Mouse (Mus musculus) heart, postnatal 0 days (tissue): Measurements from ENCODE around the gene Olfr1009. TPM values are rescaled to one million over a fixed set of nuclear protein-coding genes. Genes with fewer than 3 reads are reported as not detected.
A peak's percentile ranks its signal among the peaks of the same experiment; 100 is the strongest.
"Not testable (repeated sequence)": the region's sequence is repeated elsewhere in the genome, so short reads cannot be mapped to it uniquely, and the experiment has no call there.

ENCODE experiments used
- ATAC-seq: fragments of 200-750 bp; cut with Nextera tagmentation; 2 replicates; pipeline ENCODE4 v1.8.0; 2017; ENCODE audit warnings: low read depth, moderate number of reproducible peaks, moderate library complexity; ENCODE audit not compliant: insufficient read depth
- DNase-seq: peaks from one replicate; pipeline ENCODE4 v3.0.0-alpha.2; 2016; ENCODE audit warnings: low spot score
- H3K27ac ChIP-seq: fragments of 300-500 bp; sonication (generic); 2 replicates; pipeline ENCODE4 v1.5.1; 2014; ENCODE audit warnings: low read depth, mild to moderate bottlenecking
- H3K27me3 ChIP-seq: fragments of 300-500 bp; sonication (generic); 2 replicates; pipeline ENCODE4 v1.6.1; 2014; ENCODE audit warnings: low read length, mixed read lengths; ENCODE audit not compliant: control insufficient read depth, insufficient read depth
- H3K36me3 ChIP-seq: fragments of 300-500 bp; sonication (generic); replicated peaks from 2 replicates; pipeline ENCODE4 v1.6.1; 2014; ENCODE audit warnings: low read length, mixed read lengths; ENCODE audit not compliant: control insufficient read depth, insufficient read depth
- H3K4me1 ChIP-seq: fragments of 300-500 bp; sonication (generic); 2 replicates; pipeline ENCODE4 v1.6.1; 2014; ENCODE audit warnings: antibody characterized with exemption; ENCODE audit not compliant: control insufficient read depth, insufficient read depth
- H3K4me2 ChIP-seq: fragments of 300-500 bp; sonication (generic); 2 replicates; pipeline ENCODE4 v1.6.1; 2014; ENCODE audit warnings: low read depth, mild to moderate bottlenecking, low read length, moderate library complexity
- H3K4me3 ChIP-seq: fragments of 300-500 bp; sonication (generic); 2 replicates; pipeline ENCODE4 v1.5.1; 2014; ENCODE audit warnings: low read depth, low read length
- H3K9ac ChIP-seq: fragments of 300-500 bp; sonication (generic); replicated peaks from 2 replicates; pipeline ENCODE4 v1.6.1; 2014; ENCODE audit warnings: low read depth, low read length, mixed read lengths
- H3K9me3 ChIP-seq: fragments of 300-500 bp; sonication (generic); replicated peaks from 2 replicates; pipeline ENCODE4 v1.6.1; 2016; ENCODE audit warnings: low read length; ENCODE audit not compliant: control insufficient read depth
- CTCF ChIP-seq: IDR thresholded peaks from 2 replicates; pipeline ENCODE4 v1.5.1; 2016; ENCODE audit warnings: antibody characterized with exemption, control low read depth, low read depth
- EP300 ChIP-seq: IDR thresholded peaks from 2 replicates; pipeline ENCODE4 v1.6.1; 2016; ENCODE audit warnings: antibody characterized with exemption, low read depth
- WGBS: fragments of 180-500 bp; shearing (Covaris S2); extraction: QIAGEN DNeasy Blood & Tissue Kit; methylation state at CpG from one replicate; pipeline ENCODE4 v1.1.7; 2014; 5-methylcytosine and 5-hydroxymethylcytosine counted together
- polyA plus RNA-seq: library from polyadenylated mRNA; unstranded; fragments of >200 nt; fragmentation: Nextera tagmentation; extraction: Ambion mirVana; gene quantifications from 2 replicates; pipeline ENCODE4 v1.2.1, GENCODE M21; 2015
- total RNA-seq: library from RNA; depleted of rRNA; stranded (reverse); fragments of >200 nt; gene quantifications from 2 replicates; pipeline ENCODE4 v1.2.3, GENCODE M21; 2014; ENCODE audit warnings: low replicate concordance; rRNA removed

The Olfr1009 gene
- total RNA-seq (not detected in 2 replicates), polyA plus RNA-seq (not detected in 2 replicates)

- H3K4me3 ChIP-seq: no peak within 1 kb of the TSS
- TF ChIP-seq CTCF: no peak
- no peak for TF ChIP-seq EP300
- no peaks in the 10 kb centered on the region for H3K27me3 ChIP-seq
- H3K27ac ChIP-seq: no peak within 1 kb of the TSS
- no peaks in the 10 kb centered on the region for H3K4me1 ChIP-seq
- no peaks in the 10 kb centered on the region for H3K36me3 ChIP-seq
- H3K9me3 ChIP-seq: no peaks in the 10 kb centered on the region
- DNase-seq (no peak), ATAC-seq (no peak)
- H3K9ac ChIP-seq: no peak within 1 kb of the TSS
- H3K4me2 ChIP-seq: no peak within 1 kb of the TSS
- 76% methylated on average over 1 of the region's 1 CpGs for WGBS
These were observed at the start of gene Olfr1009 for GRCm38 (mm10) chr2:85715119-85715518. Gene Olfr1009 (plus strand): TSS chr2:85715419.

- no peaks in the 10 kb centered on the region for H3K36me3 ChIP-seq
- DNase-seq (no peak), ATAC-seq (no peak)
- TF ChIP-seq EP300: no peak
- no peak for TF ChIP-seq CTCF
- H3K27ac ChIP-seq: no peak within 1 kb of the TSS
- H3K4me1 ChIP-seq: no peaks in the 10 kb centered on the region
- H3K4me3 ChIP-seq: no peak within 1 kb of the TSS
- no peaks in the 10 kb centered on the region for H3K27me3 ChIP-seq
- H3K9ac ChIP-seq: no peak within 1 kb of the TSS
- no peak within 1 kb of the TSS for H3K4me2 ChIP-seq
- H3K9me3 ChIP-seq: no peaks in the 10 kb centered on the region
These were observed 36.6 kb upstream of the Olfr1009 start, which contains the start of gene Olfr1006 for GRCm38 (mm10) chr2:85678667-85679066. Gene Olfr1006 (minus strand): TSS chr2:85678767.

GRCm38 (mm10) chr2:85689131-85689530 lies 26.1 kb upstream of the Olfr1009 start, which contains the start of gene Olfr1008:
Gene Olfr1008 (plus strand): TSS chr2:85689431.
- H3K4me3 ChIP-seq: no peak within 1 kb of the TSS
- no peaks in the 10 kb centered on the region for H3K4me1 ChIP-seq
- no peaks in the 10 kb centered on the region for H3K36me3 ChIP-seq
- no peak within 1 kb of the TSS for H3K9ac ChIP-seq
- no peak for ATAC-seq
- 0 out of 2 replicates have a peak, but pooled peaks cover 2% of the 10 kb centered on the region for H3K9me3 ChIP-seq
- no peak for DNase-seq
- H3K27me3 ChIP-seq: no peaks in the 10 kb centered on the region
- no peak within 1 kb of the TSS for H3K4me2 ChIP-seq
- no peak within 1 kb of the TSS for H3K27ac ChIP-seq
- no peak for TF ChIP-seq CTCF
- TF ChIP-seq EP300: no peak

GRCm38 (mm10) chr2:85710680-85711079 lies 4.5 kb upstream of the Olfr1009 start:
- H3K9ac ChIP-seq, H3K4me3 ChIP-seq, H3K9me3 ChIP-seq, DNase-seq, H3K36me3 ChIP-seq, H3K27ac ChIP-seq, H3K4me2 ChIP-seq, H3K4me1 ChIP-seq, ATAC-seq, H3K27me3 ChIP-seq: not testable (repeated sequence)
- 57% methylated on average over 2 of the region's 2 CpGs for WGBS

- Histone ChIP-seq H3K4me1 (no peaks in the 10 kb centered on the region), H3K36me3 (no peaks in the 10 kb centered on the region), H3K4me2 (no peak overlapping the region), H3K9me3 (no peaks in the 10 kb centered on the region), H3K9ac (no peak overlapping the region), H3K27me3 (no peaks in the 10 kb centered on the region), H3K27ac (no peak overlapping the region), H3K4me3 (no peak overlapping the region)
- WGBS: 23% methylated on average over 1 of the region's 1 CpGs
- ATAC-seq: no peak
- TF ChIP-seq EP300 (no peak), CTCF (no peak)
- no peak for DNase-seq
These were observed 4.1 kb upstream of the Olfr1009 start for GRCm38 (mm10) chr2:85711159-85711558.

GRCm38 (mm10) chr2:85725793-85726192 lies 10.6 kb downstream of the Olfr1009 start:
- Histone ChIP-seq H3K4me1 (no peaks in the 10 kb centered on the region), H3K4me3 (no peak overlapping the region), H3K27me3 (no peaks in the 10 kb centered on the region), H3K9ac (no peak overlapping the region), H3K27ac (no peak overlapping the region), H3K36me3 (no peaks in the 10 kb centered on the region), H3K9me3 (no peaks in the 10 kb centered on the region), H3K4me2 (no peak overlapping the region)
- TF ChIP-seq CTCF (peak; percentile 72), EP300 (no peak)
- peak; percentile 37 for DNase-seq
- no peak for ATAC-seq
- 7% methylated on average over 3 of the region's 3 CpGs for WGBS
